Mouse (Mus musculus) C2C12 (cell line): Measurements from ENCODE around the gene En2. TPM values are rescaled to one million over a fixed set of nuclear protein-coding genes. Genes with fewer than 3 reads are reported as not detected.

Source experiments
- H3K27me3 ChIP-seq: one replicate; pipeline ENCODE4 v1.6.1; 2011; ENCODE audit not compliant: control insufficient read depth, insufficient read depth, insufficient read length
- H3K36me3 ChIP-seq: one replicate; pipeline ENCODE4 v1.6.1; 2011; ENCODE audit not compliant: control insufficient read depth, insufficient read depth
- H3K4me3 ChIP-seq: one replicate; pipeline ENCODE4 v1.5.1; 2011; ENCODE audit warnings: mild to moderate bottlenecking, control low read depth; ENCODE audit not compliant: poor library complexity, insufficient read depth, severe bottlenecking
- H3K79me2 ChIP-seq: one replicate; pipeline ENCODE4 v1.6.1; 2011; ENCODE audit not compliant: control insufficient read depth, insufficient read depth
- H3K79me3 ChIP-seq: one replicate; pipeline ENCODE4 v1.6.1; 2011; ENCODE audit warnings: low read depth, control low read depth
- H3ac ChIP-seq: one replicate; pipeline ENCODE3; 2011; ENCODE audit warnings: low read depth; ENCODE audit not compliant: control insufficient read depth, insufficient read length
- CEBPB ChIP-seq: IDR thresholded peaks from one replicate; pipeline ENCODE4 v1.6.1; 2011; ENCODE audit warnings: low read depth, mild to moderate bottlenecking, control low read depth, moderate library complexity
- CTCF ChIP-seq: IDR thresholded peaks from one replicate; pipeline ENCODE4 v1.5.1; 2011; ENCODE audit not compliant: control insufficient read depth, insufficient read depth, insufficient read length
- FOSL1 ChIP-seq: IDR thresholded peaks from one replicate; pipeline ENCODE4 v1.8.0; 2011; ENCODE audit warnings: mild to moderate bottlenecking, low read length; ENCODE audit not compliant: poor library complexity, insufficient read depth, severe bottlenecking
- MAX ChIP-seq: IDR thresholded peaks from one replicate; pipeline ENCODE4 v1.6.1; 2011; ENCODE audit warnings: mild to moderate bottlenecking, control low read depth
- MYOD1 ChIP-seq: IDR thresholded peaks from one replicate; pipeline ENCODE4 v1.6.1; 2011; ENCODE audit warnings: low read depth; ENCODE audit not compliant: control insufficient read depth, insufficient read length
- MYOG ChIP-seq: IDR thresholded peaks from one replicate; pipeline ENCODE4 v1.6.1; 2011; ENCODE audit not compliant: control insufficient read depth, insufficient read length; ENCODE audit errors: extremely low read depth
- USF1 ChIP-seq: IDR thresholded peaks from one replicate; pipeline ENCODE4 v1.6.1; 2011; ENCODE audit warnings: low read depth, mild to moderate bottlenecking, control low read depth, moderate library complexity
- polyA plus RNA-seq: library from polyadenylated mRNA; unstranded; fragments of >200 nt; fragmentation: generic; extraction: Trizol; gene quantifications from one replicate; pipeline ENCODE4 v1.2.1, GENCODE M21; 2012; ENCODE audit warnings: missing spikeins

Gene En2
- polyA plus RNA-seq, 1 experiment: not detected

- Histone ChIP-seq H3K79me2 (no peaks in the 10 kb centered on the region), H3K27me3 (peaks cover 74% of the 10 kb centered on the region)
- no peak for TF ChIP-seq MYOG
- TF ChIP-seq MYOD1: no peak
- no peak for TF ChIP-seq FOSL1
- TF ChIP-seq MAX: no peak
Measured at GRCm38 (mm10) chr5:28122491-28123454, 42.7 kb upstream of the En2 start.

GRCm38 (mm10) chr5:28123455-28123825 is 42.1 kb upstream of the En2 start:
- TF ChIP-seq USF1: no peak
- no peak for TF ChIP-seq FOSL1
- TF ChIP-seq MAX: no peak
- no peak for TF ChIP-seq CTCF
- no peak for TF ChIP-seq MYOG
- no peak for TF ChIP-seq MYOD1
- TF ChIP-seq CEBPB: no peak
- Histone ChIP-seq H3K79me3 (no peaks in the 10 kb centered on the region), H3ac (no peak overlapping the region), H3K36me3 (no peaks in the 10 kb centered on the region), H3K4me3 (no peak overlapping the region), H3K27me3 (peaks cover 72% of the 10 kb centered on the region), H3K79me2 (no peaks in the 10 kb centered on the region)

More at GRCm38 (mm10) chr5:28122491-28123454, 42.7 kb upstream of the En2 start:
- no peaks in the 10 kb centered on the region for H3K79me3 ChIP-seq
- no peak overlapping the region for H3K4me3 ChIP-seq
- no peak overlapping the region for H3ac ChIP-seq
- H3K36me3 ChIP-seq: no peaks in the 10 kb centered on the region

DNA sequence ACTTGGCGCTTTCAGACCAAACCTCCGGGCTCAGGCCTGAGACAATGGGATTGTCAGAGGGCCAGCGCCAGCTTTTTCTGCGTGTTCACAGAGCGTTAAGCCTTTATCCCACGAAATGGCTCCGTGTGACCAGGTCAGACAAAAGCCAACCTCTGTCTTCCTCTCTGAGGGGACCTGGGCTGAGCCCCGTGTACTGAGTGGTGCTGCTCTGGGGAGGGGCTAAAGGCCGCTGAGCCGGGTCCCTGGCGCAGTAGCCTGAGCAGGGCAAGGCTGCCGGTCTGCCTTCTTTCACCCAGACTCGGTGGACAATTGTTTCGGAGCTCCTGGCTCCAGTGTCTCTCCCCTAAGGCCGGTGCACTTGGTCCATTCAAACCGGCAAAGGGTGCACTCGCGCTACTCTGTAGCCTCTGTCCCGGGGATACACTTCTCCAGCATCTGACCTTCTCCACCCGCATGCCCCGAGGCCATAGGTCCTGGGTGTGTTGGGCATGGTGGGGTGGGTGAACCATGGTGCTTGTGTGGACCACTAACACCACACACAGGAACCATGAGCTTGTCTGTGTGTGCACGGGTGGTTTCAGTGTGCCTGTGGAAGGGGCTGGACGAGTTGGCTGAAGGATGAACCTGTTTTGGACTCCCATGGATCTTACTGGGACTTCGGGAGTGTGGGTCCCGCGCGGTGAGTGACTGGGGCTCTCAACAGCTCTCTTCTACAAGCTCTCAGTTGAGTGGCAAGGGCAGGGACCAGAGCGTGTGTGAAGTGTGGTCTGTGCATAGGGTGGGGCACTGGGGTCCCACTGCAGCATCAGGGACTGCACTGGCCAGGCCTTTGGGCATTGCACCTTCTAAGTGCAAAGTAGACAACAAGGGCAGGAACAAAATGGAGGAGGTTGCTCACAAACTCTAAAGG is 40.9 kb upstream of the En2 start:
- Histone ChIP-seq H3K27me3 (peaks cover 66% of the 10 kb centered on the region), H3K4me3 (no peak overlapping the region)

DNA sequence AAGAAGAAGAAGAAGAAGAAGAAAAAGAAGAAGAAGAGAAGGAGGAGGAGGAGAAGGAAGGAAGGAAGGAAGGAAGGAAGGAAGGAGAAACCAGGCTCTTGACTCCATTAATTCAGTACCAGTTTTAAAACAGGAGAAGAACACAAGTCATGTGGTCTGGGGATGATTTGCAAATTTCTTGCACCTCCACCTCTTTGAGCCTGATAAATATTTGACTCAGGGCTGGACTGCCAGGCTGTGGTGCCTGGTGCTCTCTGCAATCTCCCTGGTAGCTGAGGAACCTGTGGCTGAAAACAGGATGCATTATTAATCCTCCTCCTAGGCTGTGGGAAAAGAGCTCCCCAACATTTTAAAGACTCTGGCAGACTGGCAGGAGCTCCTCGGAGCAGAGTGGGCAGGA is 36.6 kb upstream of the En2 start:
- Histone ChIP-seq H3K27me3 (peaks cover 46% of the 10 kb centered on the region), H3K4me3 (no peak overlapping the region), H3K79me2 (no peaks in the 10 kb centered on the region), H3ac (no peak overlapping the region), H3K79me3 (no peaks in the 10 kb centered on the region), H3K36me3 (no peaks in the 10 kb centered on the region)
- TF ChIP-seq MYOD1 (no peak), MYOG (no peak), USF1 (no peak), MAX (no peak), CTCF (no peak), FOSL1 (no peak), CEBPB (no peak)

More for the DNA sequence above, 40.9 kb upstream of the En2 start:
- no peaks in the 10 kb centered on the region for H3K79me3 ChIP-seq
- TF ChIP-seq FOSL1: no peak
- no peak for TF ChIP-seq MYOG
- no peak for TF ChIP-seq CEBPB
- TF ChIP-seq MAX: no peak
- TF ChIP-seq CTCF: no peak
- TF ChIP-seq MYOD1: no peak
- TF ChIP-seq USF1: no peak
- no peak overlapping the region for H3ac ChIP-seq
- H3K36me3 ChIP-seq: no peaks in the 10 kb centered on the region
- no peaks in the 10 kb centered on the region for H3K79me2 ChIP-seq

DNA sequence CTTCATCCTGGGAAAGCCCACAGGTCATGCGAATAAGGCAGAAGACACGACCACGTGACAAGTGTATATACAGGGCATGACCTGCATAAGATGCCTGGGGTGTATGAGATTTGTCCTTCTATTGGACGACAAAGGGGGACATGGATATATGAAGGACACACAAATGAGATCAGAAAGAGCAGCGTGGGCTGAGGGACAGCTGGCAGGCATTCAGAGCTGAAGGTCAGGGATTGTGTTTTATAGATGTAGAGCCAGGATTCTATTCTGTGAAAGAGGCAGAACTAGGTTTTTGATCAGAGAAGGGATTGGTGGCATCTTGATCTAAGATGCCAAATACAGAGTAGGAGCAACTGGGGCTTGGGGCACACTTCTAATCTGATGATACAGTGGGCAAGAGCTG is 33.3 kb upstream of the En2 start:
- Histone ChIP-seq H3K27me3 (peaks cover 36% of the 10 kb centered on the region), H3K36me3 (no peaks in the 10 kb centered on the region), H3K4me3 (no peak overlapping the region), H3K79me3 (no peaks in the 10 kb centered on the region), H3K79me2 (no peaks in the 10 kb centered on the region), H3ac (no peak overlapping the region)
- no peak for TF ChIP-seq USF1
- no peak for TF ChIP-seq MYOG
- no peak for TF ChIP-seq MYOD1
- no peak for TF ChIP-seq FOSL1
- TF ChIP-seq MAX: no peak

- Histone ChIP-seq H3ac (no peak overlapping the region), H3K36me3 (no peaks in the 10 kb centered on the region), H3K4me3 (no peak overlapping the region), H3K79me3 (no peaks in the 10 kb centered on the region), H3K79me2 (no peaks in the 10 kb centered on the region), H3K27me3 (peaks cover 22% of the 10 kb centered on the region)
- TF ChIP-seq USF1: no peak
Measured at GRCm38 (mm10) chr5:28136438-28136837, 29.1 kb upstream of the En2 start.
